Mouse (Mus musculus): ENCODE measurements around the gene Eif3c.

The Eif3c gene

GRCm38 (mm10) chr7:126566094-126566765, at the start of gene Eif3c:
Gene Eif3c, minus strand, starts transcription at chr7:126566411.
- DNase-seq, result peak; percentile 77

GRCm38 (mm10) chr7:126612736-126613135, 46.5 kb upstream of the Eif3c start:
- DNase-seq, result no peak

GRCm38 (mm10) chr7:126607796-126608195, 41.6 kb upstream of the Eif3c start:
- DNase-seq, result no peak

- no peak for DNase-seq
These were observed 40.9 kb upstream of the Eif3c start for GRCm38 (mm10) chr7:126607064-126607463.

- no peak for DNase-seq
These were observed 40.4 kb upstream of the Eif3c start for GRCm38 (mm10) chr7:126606611-126607010.

GRCm38 (mm10) chr7:126602650-126603049, 36.4 kb upstream of the Eif3c start:
- no peak for DNase-seq

GRCm38 (mm10) chr7:126601896-126602295, 35.7 kb upstream of the Eif3c start:
- DNase-seq, result no peak

- no peak for DNase-seq
These were observed 32.7 kb upstream of the Eif3c start for GRCm38 (mm10) chr7:126598919-126599318.

GRCm38 (mm10) chr7:126596414-126596813, 30.2 kb upstream of the Eif3c start:
- no peak for DNase-seq

- DNase-seq, result no peak
These were observed 29.7 kb upstream of the Eif3c start for GRCm38 (mm10) chr7:126595890-126596289.

GRCm38 (mm10) chr7:126594862-126595561, 28.8 kb upstream of the Eif3c start, which contains the start of gene Il27:
Gene Il27, minus strand, starts transcription at chr7:126594941.
- DNase-seq, result no peak

GRCm38 (mm10) chr7:126587779-126588178, 21.6 kb upstream of the Eif3c start:
- DNase-seq, result no peak

GRCm38 (mm10) chr7:126586839-126587238, 20.6 kb upstream of the Eif3c start:
- DNase-seq, result no peak

- no peak for DNase-seq
These were observed 19.5 kb upstream of the Eif3c start, which contains the start of gene Cln3 for GRCm38 (mm10) chr7:126585717-126586116. Gene Cln3, minus strand, starts transcription at chr7:126585817.

- DNase-seq, result no peak
These were observed 18.3 kb upstream of the Eif3c start, which contains the start of gene Apobr for GRCm38 (mm10) chr7:126584506-126584977. Gene Apobr, plus strand, starts transcription at chr7:126584942.

GRCm38 (mm10) chr7:126583761-126584160, 17.6 kb upstream of the Eif3c start:
- no peak for DNase-seq

- DNase-seq, result peak; percentile 85
These were observed 17.1 kb upstream of the Eif3c start for GRCm38 (mm10) chr7:126583251-126583709.

GRCm38 (mm10) chr7:126582759-126583158, 16.5 kb upstream of the Eif3c start:
- peak; percentile 48 for DNase-seq

GRCm38 (mm10) chr7:126581661-126582060, 15.4 kb upstream of the Eif3c start:
- no peak for DNase-seq

GRCm38 (mm10) chr7:126579172-126579571, 13.0 kb upstream of the Eif3c start:
- no peak for DNase-seq

- no peak for DNase-seq
These were observed 10.7 kb upstream of the Eif3c start for GRCm38 (mm10) chr7:126576946-126577345.

- DNase-seq, result no peak
These were observed 518 bp downstream of the Eif3c start for GRCm38 (mm10) chr7:126565693-126566092.

- no peak for DNase-seq
These were observed 9.6 kb downstream of the Eif3c start for GRCm38 (mm10) chr7:126556635-126557034.

GRCm38 (mm10) chr7:126554796-126555195, 11.4 kb downstream of the Eif3c start:
- DNase-seq, result no peak
